Mouse (Mus musculus) G1E (cell line): ENCODE measurements around the gene Mcat.

ENCODE experiments used
- CTCF ChIP-seq: IDR thresholded peaks from 2 replicates; pipeline ENCODE4 v1.5.1; 2012; ENCODE audit warnings: low read depth, low read length, inconsistent platforms, mixed read lengths
- GATA1 ChIP-seq: IDR thresholded peaks from 2 replicates; pipeline ENCODE4 v1.6.1; 2012; ENCODE audit warnings: borderline replicate concordance, low read length, inconsistent platforms, mixed read lengths
- GATA2 ChIP-seq: IDR thresholded peaks from 2 replicates; pipeline ENCODE4 v1.6.1; 2012; ENCODE audit warnings: low read depth, low read length, inconsistent platforms, borderline replicate concordance
- POLR2AphosphoS5 ChIP-seq: IDR thresholded peaks from 2 replicates; pipeline ENCODE4 v1.6.1; 2012; ENCODE audit warnings: low read depth, low read length, inconsistent platforms; ENCODE audit not compliant: insufficient replicate concordance
- TAL1 ChIP-seq: conservative IDR thresholded peaks from 2 replicates; pipeline ENCODE4 v1.6.1; 2012; ENCODE audit warnings: low read depth, low read length, inconsistent platforms, mixed read lengths

GRCm38 (mm10) chr15:83523196-83523595 is 40.4 kb downstream of the Mcat start:
- no peak for TF ChIP-seq CTCF
- TF ChIP-seq GATA1, result no peak
- no peak for TF ChIP-seq GATA2
- TF ChIP-seq POLR2AphosphoS5, result no peak
- TF ChIP-seq TAL1, result no peak
